Mouse (Mus musculus): Measurements from ENCODE around the gene Tnfrsf8.

Gene Tnfrsf8

GRCm38 (mm10) chr4:145313966-145314365, 998 bp downstream of the Tnfrsf8 start:
- in situ Hi-C loops (cut with MboI; ENCODE audit: low pct_unique_long_range_greater_than_20kb in 1 of 2, low sequenced_read_pairs in 2 of 2, unreplicated experiment in 1 of 2) = loop anchor here (25.0 kb wide), 1 partner anchor 173 kb away; no protein-coding TSS in a partner anchor

- in situ Hi-C loops (cut with MboI; ENCODE audit: low pct_unique_long_range_greater_than_20kb in 1 of 2, low sequenced_read_pairs in 2 of 2, unreplicated experiment in 1 of 2) = loop anchor here (25.0 kb wide), 1 partner anchor 174 kb away; no protein-coding TSS in a partner anchor
Measured at GRCm38 (mm10) chr4:145313256-145313655, 1.7 kb downstream of the Tnfrsf8 start.

- in situ Hi-C loops (cut with MboI; ENCODE audit: low pct_unique_long_range_greater_than_20kb in 1 of 2, low sequenced_read_pairs in 2 of 2, unreplicated experiment in 1 of 2) = loop anchor here (25.0 kb wide), 1 partner anchor 175 kb away; no protein-coding TSS in a partner anchor
Measured at GRCm38 (mm10) chr4:145312530-145312929, 2.4 kb downstream of the Tnfrsf8 start.

- in situ Hi-C loops (cut with MboI; ENCODE audit: low pct_unique_long_range_greater_than_20kb in 1 of 2, low sequenced_read_pairs in 2 of 2, unreplicated experiment in 1 of 2) = loop anchor here (25.0 kb wide), 1 partner anchor 176 kb away; no protein-coding TSS in a partner anchor
Measured at GRCm38 (mm10) chr4:145310859-145311258, 4.1 kb downstream of the Tnfrsf8 start.

GRCm38 (mm10) chr4:145306422-145306821, 8.5 kb downstream of the Tnfrsf8 start:
- in situ Hi-C loops (cut with MboI; ENCODE audit: low pct_unique_long_range_greater_than_20kb in 1 of 2, low sequenced_read_pairs in 2 of 2, unreplicated experiment in 1 of 2) = loop anchor here (25.0 kb wide), 1 partner anchor 181 kb away; no protein-coding TSS in a partner anchor

GRCm38 (mm10) chr4:145305661-145306362, 9.2 kb downstream of the Tnfrsf8 start:
- in situ Hi-C loops (cut with MboI; ENCODE audit: low pct_unique_long_range_greater_than_20kb in 1 of 2, low sequenced_read_pairs in 2 of 2, unreplicated experiment in 1 of 2) = loop anchor here (25.0 kb wide), 1 partner anchor 181 kb away; no protein-coding TSS in a partner anchor

- in situ Hi-C loops (cut with MboI; ENCODE audit: low pct_unique_long_range_greater_than_20kb in 1 of 2, low sequenced_read_pairs in 2 of 2, unreplicated experiment in 1 of 2) = loop anchor here (25.0 kb wide), 1 partner anchor 183 kb away; no protein-coding TSS in a partner anchor
Measured at GRCm38 (mm10) chr4:145304109-145304508, 10.9 kb downstream of the Tnfrsf8 start.

GRCm38 (mm10) chr4:145302106-145302505, 12.9 kb downstream of the Tnfrsf8 start:
- in situ Hi-C loops (cut with MboI; ENCODE audit: low pct_unique_long_range_greater_than_20kb in 1 of 2, low sequenced_read_pairs in 2 of 2, unreplicated experiment in 1 of 2) = loop anchor here (25.0 kb wide), 1 partner anchor 185 kb away; no protein-coding TSS in a partner anchor

GRCm38 (mm10) chr4:145300210-145300927, 14.6 kb downstream of the Tnfrsf8 start:
- in situ Hi-C loops (cut with MboI; ENCODE audit: low pct_unique_long_range_greater_than_20kb in 1 of 2, low sequenced_read_pairs in 2 of 2, unreplicated experiment in 1 of 2) = loop anchor here (25.0 kb wide), 1 partner anchor 187 kb away; no protein-coding TSS in a partner anchor

- in situ Hi-C loops (cut with MboI; ENCODE audit: low pct_unique_long_range_greater_than_20kb in 1 of 2, low sequenced_read_pairs in 2 of 2, unreplicated experiment in 1 of 2) = loop anchor here (25.0 kb wide), 1 partner anchor 412 kb away; the partner anchor contains the start of gene Dhrs3 (in 2 of the 2)
Measured at GRCm38 (mm10) chr4:145299355-145299754, 15.6 kb downstream of the Tnfrsf8 start.

- in situ Hi-C loops (cut with MboI; ENCODE audit: low pct_unique_long_range_greater_than_20kb in 1 of 2, low sequenced_read_pairs in 2 of 2, unreplicated experiment in 1 of 2) = loop anchor here (25.0 kb wide), 1 partner anchor 412 kb away; the partner anchor contains the start of gene Dhrs3 (in 2 of the 2)
Measured at GRCm38 (mm10) chr4:145298846-145299245, 16.1 kb downstream of the Tnfrsf8 start.

GRCm38 (mm10) chr4:145295589-145296300, 19.2 kb downstream of the Tnfrsf8 start:
- in situ Hi-C loops (cut with MboI; ENCODE audit: low pct_unique_long_range_greater_than_20kb in 1 of 2, low sequenced_read_pairs in 2 of 2, unreplicated experiment in 1 of 2) = loop anchor here (25.0 kb wide), 1 partner anchor 408 kb away; the partner anchor contains the start of gene Dhrs3 (in 2 of the 2)

- in situ Hi-C loops (cut with MboI; ENCODE audit: low pct_unique_long_range_greater_than_20kb in 1 of 2, low sequenced_read_pairs in 2 of 2, unreplicated experiment in 1 of 2) = loop anchor here (25.0 kb wide), 1 partner anchor 407 kb away; the partner anchor contains the start of gene Dhrs3 (in 2 of the 2)
Measured at GRCm38 (mm10) chr4:145294588-145294987, 20.4 kb downstream of the Tnfrsf8 start.

- in situ Hi-C loops (cut with MboI; ENCODE audit: low pct_unique_long_range_greater_than_20kb in 1 of 2, low sequenced_read_pairs in 2 of 2, unreplicated experiment in 1 of 2) = loop anchor here (25.0 kb wide), 1 partner anchor 399 kb away; the partner anchor contains the start of gene Dhrs3 (in 2 of the 2)
Measured at GRCm38 (mm10) chr4:145286369-145287120, 28.4 kb downstream of the Tnfrsf8 start.

GRCm38 (mm10) chr4:145284675-145285074, 30.3 kb downstream of the Tnfrsf8 start:
- in situ Hi-C loops (cut with MboI; ENCODE audit: low pct_unique_long_range_greater_than_20kb in 1 of 2, low sequenced_read_pairs in 2 of 2, unreplicated experiment in 1 of 2) = loop anchor here (5.0 to 25.0 kb wide), 2 partner anchors 72 to 397 kb away; partner anchors contain the start of gene Dhrs3 (in 2 of the 2)

GRCm38 (mm10) chr4:145283441-145283840, 31.5 kb downstream of the Tnfrsf8 start:
- in situ Hi-C loops (cut with MboI; ENCODE audit: low pct_unique_long_range_greater_than_20kb in 1 of 2, low sequenced_read_pairs in 2 of 2, unreplicated experiment in 1 of 2) = loop anchor here (5.0 to 25.0 kb wide), 2 partner anchors 71 to 396 kb away; partner anchors contain the start of gene Dhrs3 (in 2 of the 2)

- in situ Hi-C loops (cut with MboI; ENCODE audit: low pct_unique_long_range_greater_than_20kb in 1 of 2, low sequenced_read_pairs in 2 of 2, unreplicated experiment in 1 of 2) = loop anchor here (5.0 to 25.0 kb wide), 2 partner anchors 69 to 394 kb away; partner anchors contain the start of gene Dhrs3 (in 2 of the 2)
Measured at GRCm38 (mm10) chr4:145280966-145281365, 34.0 kb downstream of the Tnfrsf8 start.
